Mouse (Mus musculus) CH12.LX (cell line): ENCODE data around the gene Ddr1. TPM values are rescaled to one million over a fixed set of nuclear protein-coding genes. Genes with fewer than 3 reads are reported as not detected.

Experiments
- DNase-seq: peaks from one replicate; pipeline ENCODE4 v3.0.0-alpha.2; 2013; ENCODE audit errors: extremely low read depth
- H3K27ac ChIP-seq: 2 replicates; pipeline ENCODE4 v1.5.1; 2012; ENCODE audit warnings: low read depth, mild to moderate bottlenecking, control low read depth, moderate library complexity; ENCODE audit not compliant: insufficient read depth
- H3K27me3 ChIP-seq: replicated peaks from 2 replicates; pipeline ENCODE3; 2012; ENCODE audit warnings: inconsistent platforms
- H3K36me3 ChIP-seq, 2 experiments: replicated peaks in 1 of 2; 2 replicates each; pipeline versions ENCODE3 to v1.6.1; 2012; ENCODE audit warnings: inconsistent platforms in 1 of 2, low read length in 1 of 2, mild to moderate bottlenecking in 1 of 2, mixed read lengths in 1 of 2, moderate library complexity in 1 of 2; ENCODE audit not compliant: control insufficient read depth in 1 of 2, insufficient read depth in 1 of 2
- H3K4me1 ChIP-seq, 2 experiments: 2 replicates each; pipeline ENCODE4 v1.6.1; 2012; ENCODE audit warnings: inconsistent platforms in 1 of 2, moderate library complexity in 1 of 2; ENCODE audit not compliant: insufficient read depth in 2 of 2, control insufficient read depth in 1 of 2
- H3K4me2 ChIP-seq: 2 replicates; pipeline ENCODE4 v1.6.1; 2012; ENCODE audit warnings: low read depth, mild to moderate bottlenecking, control low read depth; ENCODE audit not compliant: poor library complexity, insufficient read depth, severe bottlenecking
- H3K4me3 ChIP-seq, 3 experiments: fragments of 150-350 bp in 1 of 3; sonication (generic) in 1 of 3; replicated peaks in 1 of 3; 2 replicates each; pipeline versions ENCODE3 to v1.5.1; 2011 to 2012; ENCODE audit warnings: low read depth in 2 of 3, low read length in 2 of 3, mild to moderate bottlenecking in 2 of 3, moderate library complexity in 2 of 3, control low read depth in 1 of 3, improper control_type of control experiment in 1 of 3, inconsistent platforms in 1 of 3, mixed read lengths in 1 of 3; ENCODE audit not compliant: poor library complexity in 1 of 3
- H3K79me2 ChIP-seq: replicated peaks from 2 replicates; pipeline ENCODE4 v1.6.1; 2012; ENCODE audit warnings: mild to moderate bottlenecking, moderate library complexity; ENCODE audit not compliant: control insufficient read depth, poor library complexity, insufficient read depth, severe bottlenecking; ENCODE audit errors: extremely low read depth
- H3K9ac ChIP-seq: 2 replicates; pipeline ENCODE4 v1.6.1; 2012; ENCODE audit warnings: low read depth, mild to moderate bottlenecking, control low read depth, moderate library complexity; ENCODE audit not compliant: insufficient read depth
- H3K9me3 ChIP-seq: replicated peaks from 2 replicates; pipeline ENCODE3; 2012; ENCODE audit warnings: low read length, inconsistent platforms, mixed read lengths
- BHLHE40 ChIP-seq: IDR thresholded peaks from 2 replicates; pipeline ENCODE4 v1.6.1; 2011; ENCODE audit warnings: mild to moderate bottlenecking, low read depth, low read length, improper control_type of control experiment
- CHD1 ChIP-seq: IDR thresholded peaks from 2 replicates; pipeline ENCODE4 v1.6.1; 2012; ENCODE audit warnings: low read depth, low read length, improper control_type of control experiment, inconsistent platforms
- CHD2 ChIP-seq: IDR thresholded peaks from 2 replicates; pipeline ENCODE4 v1.6.1; 2011; ENCODE audit warnings: low read length, improper control_type of control experiment
- EP300 ChIP-seq: IDR thresholded peaks from 2 replicates; pipeline ENCODE4 v1.6.1; 2011; ENCODE audit warnings: low read length, improper control_type of control experiment
- ETS1 ChIP-seq: conservative IDR thresholded peaks from 2 replicates; pipeline ENCODE4 v1.6.1; 2012; ENCODE audit warnings: low read depth, mild to moderate bottlenecking, inconsistent platforms, low read length, improper control_type of control experiment, moderate library complexity
- KAT2A ChIP-seq: IDR thresholded peaks from 2 replicates; pipeline ENCODE4 v1.6.1; 2012; ENCODE audit warnings: low read length, improper control_type of control experiment, inconsistent platforms; ENCODE audit not compliant: insufficient replicate concordance
- MAX ChIP-seq: IDR thresholded peaks from 2 replicates; pipeline ENCODE4 v1.6.1; 2011; ENCODE audit warnings: low read length, improper control_type of control experiment
- MEF2A ChIP-seq: IDR thresholded peaks from 2 replicates; pipeline ENCODE4 v1.6.1; 2014; ENCODE audit warnings: low read depth, mild to moderate bottlenecking, inconsistent platforms, low read length, improper control_type of control experiment, borderline replicate concordance
- MXI1 ChIP-seq: IDR thresholded peaks from 2 replicates; pipeline ENCODE4 v1.6.1; 2011; ENCODE audit warnings: mild to moderate bottlenecking, low read depth, low read length, improper control_type of control experiment
- POLR2A ChIP-seq: IDR thresholded peaks from 2 replicates; pipeline ENCODE4 v1.6.1; 2011; ENCODE audit warnings: low read depth, mild to moderate bottlenecking, improper control_type of control experiment, low read length
- RCOR1 ChIP-seq: conservative IDR thresholded peaks from 2 replicates; pipeline ENCODE4 v1.6.1; 2012; ENCODE audit warnings: low read depth, mild to moderate bottlenecking, inconsistent platforms, low read length, improper control_type of control experiment
- SMC3 ChIP-seq: IDR thresholded peaks from 2 replicates; pipeline ENCODE4 v1.6.1; 2011; ENCODE audit warnings: low read depth, low read length, improper control_type of control experiment
- TCF12 ChIP-seq: IDR thresholded peaks from 2 replicates; pipeline ENCODE4 v1.6.1; 2014; ENCODE audit warnings: low read depth, mild to moderate bottlenecking, inconsistent platforms, low read length, improper control_type of control experiment
- UBTF ChIP-seq: IDR thresholded peaks from 2 replicates; pipeline ENCODE4 v1.6.1; 2012; ENCODE audit warnings: low read depth, mild to moderate bottlenecking, inconsistent platforms, low read length, improper control_type of control experiment, moderate library complexity
- ZMIZ1 ChIP-seq: IDR thresholded peaks from 2 replicates; pipeline ENCODE4 v1.6.1; 2012; ENCODE audit warnings: low read depth, mild to moderate bottlenecking, inconsistent platforms, low read length, improper control_type of control experiment
- dilution Hi-C: fragments of 300-500 bp; cut with MboI; formaldehyde crosslinking; loops from 2 replicates; pipeline ENCODE4 v1.14.3; 2020; ENCODE audit warnings: low sequenced_read_pairs; ENCODE audit not compliant: extremely low pct_unique_long_range_greater_than_20kb, extremely low pct_ligation_motif_present
- in situ Hi-C: fragments of 300-500 bp; cut with MboI; formaldehyde crosslinking; loops from 3 replicates; pipeline ENCODE4 v1.14.3; 2019; ENCODE audit warnings: low sequenced_read_pairs, low pct_ligation_motif_present, low pct_unique_long_range_greater_than_20kb, mixed read lengths
- polyA plus RNA-seq: library from polyadenylated mRNA; unstranded; fragments of >175 nt; gene quantifications from 2 replicates; pipeline ENCODE4 v1.2.1, GENCODE M21; 2012; ENCODE audit warnings: low read depth; ENCODE audit not compliant: insufficient read length
- total RNA-seq, 2 experiments: library from RNA; depleted of rRNA; stranded (reverse); fragments of 300-350 nt in 1 of 2; fragments of >200 nt in 1 of 2; gene quantifications; 2 replicates each; pipeline ENCODE4 v1.2.3; 2012 to 2014

Gene Ddr1
- total and polyA plus RNA-seq, 3 experiments, result 0.83 to 3.6 (median 3.1) TPM

- peaks cover 0 to 4% of the 10 kb centered on the region in 2 experiments; a peak in 3 of 4 replicates for H3K4me1 ChIP-seq
- H3K9me3 ChIP-seq, result no peaks in the 10 kb centered on the region
- no peaks in the 10 kb centered on the region for H3K36me3 ChIP-seq
- no peak for TF ChIP-seq CHD1
- no peak for TF ChIP-seq KAT2A
- no peak for TF ChIP-seq SMC3
- TF ChIP-seq MAX, result no peak
- TF ChIP-seq TCF12, result no peak
- no peak for TF ChIP-seq UBTF
- TF ChIP-seq ZMIZ1, result no peak
- TF ChIP-seq BHLHE40, result no peak
- TF ChIP-seq MXI1, result no peak
- TF ChIP-seq EP300, result no peak
- no peak within 1 kb of the TSS for H3K9ac ChIP-seq
- in situ Hi-C loops, result no loop called here
- peaks cover 41% of the 10 kb centered on the region for H3K27me3 ChIP-seq
- no peak within 1 kb of the TSS for H3K4me3 ChIP-seq
- no peaks in the 10 kb centered on the region for H3K79me2 ChIP-seq
- no peak within 1 kb of the TSS for H3K27ac ChIP-seq
- no peak for DNase-seq
- no peak within 1 kb of the TSS for H3K4me2 ChIP-seq
- dilution Hi-C loops, result no loop called here
Measured at GRCm38 (mm10) chr17:35643609-35644236, 60.7 kb downstream of the Ddr1 start, which contains the start of gene Mucl3. Gene Mucl3, minus strand, starts transcription at chr17:35643695.

DNA sequence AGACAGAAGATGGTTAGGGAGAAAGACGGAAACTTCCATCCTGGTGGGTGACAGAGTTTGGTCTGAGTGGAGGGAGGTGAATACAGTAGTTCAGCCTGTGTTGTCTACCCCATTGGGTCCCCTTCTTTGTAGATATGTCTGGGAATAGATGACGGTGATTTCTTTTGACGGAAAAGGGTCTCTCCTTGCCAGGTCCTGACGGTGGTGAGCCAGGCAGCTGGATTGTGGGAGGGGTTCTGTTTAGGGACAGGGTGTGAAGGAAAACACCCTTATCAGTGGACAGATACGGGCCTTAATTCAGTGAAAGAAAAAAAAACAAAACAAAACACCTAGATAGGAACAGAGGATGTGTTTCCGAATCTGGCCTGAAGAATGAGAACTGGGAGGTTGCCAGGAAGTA lies 65.1 kb downstream of the Ddr1 start:
- peaks cover 7 to 14% of the 10 kb centered on the region in 2 experiments for H3K4me1 ChIP-seq
- H3K9ac ChIP-seq, result peak overlapping the region; percentile 73
- H3K9me3 ChIP-seq, result no peaks in the 10 kb centered on the region
- H3K4me3 ChIP-seq, result no peak overlapping the region
- H3K27ac ChIP-seq, result no peak overlapping the region
- no peak for TF ChIP-seq ETS1
- no peak for TF ChIP-seq POLR2A
- TF ChIP-seq RCOR1, result no peak
- TF ChIP-seq MEF2A, result no peak
- no peak for TF ChIP-seq MAX
- TF ChIP-seq CHD2, result no peak
- peaks cover 28% of the 10 kb centered on the region for H3K27me3 ChIP-seq
- in situ Hi-C loops (no loop called here), dilution Hi-C loops (no loop called here)
- peak overlapping the region; percentile 26; the same call in 1 of the 2 replicates for H3K4me2 ChIP-seq
- no peak for DNase-seq
- no peaks in the 10 kb centered on the region for H3K36me3 ChIP-seq
- H3K79me2 ChIP-seq, result no peaks in the 10 kb centered on the region
